Mouse (Mus musculus): ENCODE measurements around the gene Ttll3.
A peak's percentile ranks its signal among the peaks of the same experiment; 100 is the strongest.

The Ttll3 gene

DNA sequence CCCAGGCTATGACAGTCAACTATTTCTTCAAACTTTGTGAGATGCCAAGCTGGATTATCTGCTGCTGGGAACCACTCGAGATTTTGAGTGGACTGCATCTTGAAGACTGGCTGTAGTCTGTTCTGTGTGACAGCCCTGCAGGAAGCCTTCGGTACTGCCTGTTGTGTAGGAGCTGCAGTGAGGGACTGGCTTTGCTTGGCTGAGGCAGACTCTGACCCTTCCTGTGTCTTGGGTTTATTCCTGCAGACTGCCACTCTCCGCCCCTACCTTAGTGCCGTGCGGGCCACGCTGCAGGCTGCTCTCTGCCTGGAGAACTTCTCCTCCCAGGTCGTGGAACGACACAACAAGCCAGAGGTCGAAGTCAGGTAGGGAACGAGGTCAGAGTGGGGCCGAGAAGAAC lies 8.6 kb upstream of the Ttll3 start:
- DNase-seq: no peak

GRCm38 (mm10) chr6:113384351-113384927 lies 4.6 kb upstream of the Ttll3 start:
- no peak for DNase-seq

DNA sequence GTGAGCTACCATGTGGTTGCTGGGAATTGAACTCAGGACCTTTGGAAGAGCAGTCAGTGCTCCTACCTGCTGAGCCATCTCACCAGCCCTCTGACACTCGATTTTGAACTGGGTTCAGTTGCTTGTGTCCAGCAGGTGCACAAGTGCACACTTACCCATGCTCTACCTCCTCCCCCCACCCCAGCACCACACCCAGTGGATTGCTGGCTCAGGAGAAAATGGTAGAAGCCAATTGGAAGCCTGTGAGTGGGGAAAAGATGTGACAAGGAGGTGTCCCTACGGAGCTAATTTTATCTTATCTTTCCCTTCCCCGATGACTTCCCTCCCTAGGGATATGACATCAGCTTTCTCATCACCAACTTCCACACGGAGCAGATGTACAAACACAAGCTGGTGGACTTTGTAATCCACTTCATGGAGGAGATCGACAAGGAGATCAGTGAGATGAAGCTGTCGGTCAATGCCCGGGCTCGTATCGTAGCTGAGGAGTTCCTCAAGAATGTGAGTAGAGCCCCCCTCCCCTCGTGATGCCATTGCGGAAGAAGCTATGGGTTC lies 3.8 kb upstream of the Ttll3 start:
- no peak for DNase-seq

DNA sequence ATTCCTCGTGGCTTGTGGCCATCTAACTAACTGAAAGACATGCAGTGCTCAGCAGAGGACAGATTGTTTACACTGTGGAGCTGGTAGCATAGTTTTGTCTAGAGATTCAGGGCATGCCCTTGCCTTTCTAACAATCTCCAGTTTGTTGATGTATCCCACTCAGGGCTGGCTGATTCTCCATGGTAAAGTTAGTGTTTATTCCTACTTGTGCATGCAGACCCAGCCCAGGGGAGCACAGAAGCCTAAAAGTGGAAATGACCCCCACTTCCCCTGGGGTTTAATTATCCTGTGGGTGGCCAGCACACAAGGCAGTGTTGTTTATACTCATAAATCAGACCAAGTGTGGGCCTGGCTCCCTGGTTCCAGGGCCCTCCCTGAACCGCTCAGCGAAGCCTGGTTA lies 3.0 kb upstream of the Ttll3 start:
- no peak for DNase-seq

- DNase-seq: no peak
These were observed 1.7 kb downstream of the Ttll3 start for GRCm38 (mm10) chr6:113390715-113391114.

DNA sequence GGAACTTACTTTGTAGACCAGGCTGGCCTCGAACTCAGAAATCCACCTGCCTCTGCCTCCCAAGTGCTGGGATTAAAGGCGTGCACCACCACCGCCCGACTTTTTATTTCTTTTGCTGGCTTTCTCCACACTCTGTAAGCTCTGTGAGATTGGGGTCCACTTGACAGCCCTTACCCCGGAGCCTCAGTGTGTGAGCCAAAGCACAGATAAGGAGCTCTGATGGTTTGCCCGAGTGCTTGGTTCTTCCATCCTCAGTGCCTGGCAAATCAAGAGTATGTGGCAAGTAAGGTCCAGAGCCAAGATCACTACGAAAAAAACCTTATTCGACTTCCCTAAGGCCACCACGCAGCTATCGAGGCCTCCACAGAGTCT lies 2.9 kb downstream of the Ttll3 start:
- no peak for DNase-seq

DNA sequence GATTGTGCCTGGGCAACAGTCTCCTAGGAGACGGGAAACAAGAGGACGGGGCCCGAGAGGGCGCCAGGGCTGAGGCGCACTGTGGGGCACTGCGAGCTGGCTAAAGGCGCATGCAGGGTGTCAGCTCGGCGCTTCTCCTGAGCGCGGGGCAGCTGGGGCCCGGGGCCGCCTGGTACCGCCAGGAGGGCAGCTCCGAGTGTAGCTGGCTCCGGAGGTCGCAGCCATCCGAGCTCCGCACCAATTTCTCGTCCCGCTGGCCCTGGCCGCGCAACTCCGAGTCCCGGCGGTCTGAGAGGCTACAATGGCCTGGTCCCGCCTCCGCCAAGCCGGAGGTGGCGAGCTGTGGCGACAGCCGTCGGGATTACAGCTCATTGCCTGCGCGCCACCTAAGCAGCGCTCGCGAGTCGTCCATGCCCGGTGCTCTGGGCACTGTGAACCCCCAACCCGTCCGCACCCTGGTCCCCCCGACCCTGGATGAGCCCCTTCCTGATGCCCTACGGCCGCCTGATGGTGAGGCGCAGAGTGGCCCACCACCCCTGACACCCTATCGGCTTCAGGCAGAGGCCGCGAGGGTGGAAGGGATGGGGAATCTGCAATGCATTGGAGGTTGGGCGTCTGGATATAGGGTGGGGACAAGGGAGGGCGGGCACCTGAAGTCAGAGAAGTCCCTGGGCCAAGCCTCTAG lies 3.5 kb downstream of the Ttll3 start:
- peak; percentile 62 for DNase-seq

GRCm38 (mm10) chr6:113393951-113394350 lies 4.9 kb downstream of the Ttll3 start:
- no peak for DNase-seq

DNA sequence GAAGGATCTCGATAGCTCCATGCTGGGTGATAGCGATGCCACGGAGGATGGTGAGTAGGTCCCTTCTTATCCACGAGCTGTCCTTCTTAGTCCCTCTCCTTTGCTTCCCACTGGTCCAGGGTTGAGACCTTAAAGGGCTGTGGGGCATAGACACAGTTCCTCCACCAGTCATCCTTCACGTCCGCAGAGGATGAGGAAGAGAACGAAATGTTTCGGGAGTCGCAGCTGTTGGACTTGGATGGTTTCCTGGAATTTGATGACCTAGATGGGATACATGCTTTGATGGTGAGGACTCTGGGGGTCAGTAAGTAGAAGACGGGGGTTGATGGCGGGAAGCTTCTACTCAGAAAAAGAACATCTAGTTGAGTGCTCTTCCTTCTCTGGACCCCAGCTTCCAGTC lies 5.8 kb downstream of the Ttll3 start:
- DNase-seq: no peak

- no peak for DNase-seq
These were observed 6.4 kb downstream of the Ttll3 start for GRCm38 (mm10) chr6:113395501-113395900.

DNA sequence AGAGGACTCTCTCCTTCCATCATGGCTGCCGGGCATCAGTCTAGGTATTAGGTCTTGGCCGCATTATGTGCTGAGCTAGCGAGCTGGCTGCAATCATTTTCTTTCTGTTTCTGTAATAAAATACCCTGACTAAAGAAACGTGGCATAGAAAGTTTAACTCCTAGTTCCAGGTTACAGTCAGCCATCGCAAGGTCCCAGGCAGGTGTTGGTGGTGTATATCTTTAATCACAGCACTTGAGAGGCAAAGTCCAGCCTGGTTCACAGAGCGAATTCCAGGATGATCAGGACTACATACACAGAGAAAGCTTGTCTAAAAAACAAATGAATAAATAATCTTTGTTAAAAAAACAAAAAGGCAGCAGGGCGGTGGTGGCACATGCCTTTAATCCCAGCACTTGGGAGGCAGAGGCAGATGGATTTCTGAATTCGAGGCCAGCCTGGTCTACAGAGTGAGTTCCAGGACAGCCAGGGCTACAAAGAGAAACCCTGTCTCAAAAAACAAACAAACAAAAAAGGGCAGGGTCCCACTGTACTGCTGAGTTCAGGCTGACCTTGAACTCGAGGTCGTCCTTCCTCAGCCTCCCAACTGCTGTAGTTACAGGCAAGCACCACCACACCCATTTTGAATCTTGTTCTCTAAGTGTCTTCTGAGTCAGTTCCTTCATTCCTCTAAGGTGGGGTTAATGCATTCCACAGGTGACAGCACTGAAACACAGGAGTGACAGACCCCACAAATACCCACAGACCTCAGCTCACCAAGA lies 7.4 kb downstream of the Ttll3 start:
- DNase-seq: no peak

- DNase-seq: no peak
These were observed 13.0 kb downstream of the Ttll3 start for GRCm38 (mm10) chr6:113402094-113402493.

GRCm38 (mm10) chr6:113404649-113405448 lies 15.8 kb downstream of the Ttll3 start:
- no peak for DNase-seq

DNA sequence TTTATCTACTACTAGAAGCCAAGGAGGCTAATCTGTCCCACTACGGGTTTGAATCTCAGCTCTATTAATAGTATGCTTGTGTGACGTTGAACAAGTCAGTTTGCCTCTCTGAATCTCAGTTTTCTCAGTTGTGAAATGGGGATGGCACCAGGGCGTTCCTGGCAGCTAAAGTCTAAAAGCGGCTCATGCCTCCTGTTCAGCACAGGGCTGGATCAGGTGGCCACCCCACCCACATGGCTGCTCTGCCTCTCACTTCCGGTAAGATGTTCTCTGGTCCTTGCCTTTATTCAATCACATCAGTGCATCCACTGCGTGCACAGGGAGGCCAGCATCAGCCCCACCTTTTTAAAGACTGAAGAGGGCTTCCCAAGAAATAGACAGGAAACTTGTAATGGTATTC lies 16.4 kb downstream of the Ttll3 start:
- DNase-seq: no peak

GRCm38 (mm10) chr6:113406683-113407082 lies 17.6 kb downstream of the Ttll3 start:
- peak; percentile 30 for DNase-seq

GRCm38 (mm10) chr6:113410001-113410400 lies 20.9 kb downstream of the Ttll3 start:
- DNase-seq: no peak

- DNase-seq: no peak
These were observed 27.4 kb downstream of the Ttll3 start for GRCm38 (mm10) chr6:113416416-113416815.

GRCm38 (mm10) chr6:113418441-113419198 lies 29.6 kb downstream of the Ttll3 start:
- peak; percentile 26 for DNase-seq

GRCm38 (mm10) chr6:113419199-113419587 lies 30.1 kb downstream of the Ttll3 start, which contains the start of gene Rpusd3:
Rpusd3 (minus strand) TSS chr6:113419340.
- DNase-seq: peak; percentile 100

DNA sequence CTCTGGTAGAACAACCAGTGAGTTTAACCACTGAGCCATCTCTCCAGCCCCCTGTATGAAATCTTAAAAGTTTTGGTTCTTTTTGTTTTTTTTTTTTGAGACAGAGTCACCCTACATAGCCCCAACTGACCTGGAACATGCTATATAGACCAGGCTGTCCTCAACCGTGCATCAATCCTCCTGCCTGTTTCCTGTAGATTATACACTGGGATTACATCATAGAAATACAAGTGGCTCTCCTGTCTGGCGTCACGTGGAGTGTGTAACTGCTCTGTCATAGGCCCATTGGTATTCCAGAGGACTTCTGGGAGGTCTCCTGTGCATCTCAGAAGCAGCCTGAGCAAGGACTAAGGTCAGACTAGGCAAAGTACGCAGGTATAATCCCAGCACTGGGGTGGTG lies 33.9 kb downstream of the Ttll3 start:
- no peak for DNase-seq

- DNase-seq: no peak
These were observed 35.1 kb downstream of the Ttll3 start for GRCm38 (mm10) chr6:113424187-113424586.

- DNase-seq: no peak
These were observed 37.6 kb downstream of the Ttll3 start for GRCm38 (mm10) chr6:113426696-113427095.

Data from right cerebral cortex, postnatal 4 days (tissue).